Mouse (Mus musculus): ENCODE measurements around the gene Morn3. TPM values are rescaled to one million over a fixed set of nuclear protein-coding genes. Genes with fewer than 3 reads are reported as not detected.

Morn3 gene
- 0.62 and 0.63 TPM in 2 replicates for total RNA-seq (2012; rRNA removed)

DNA sequence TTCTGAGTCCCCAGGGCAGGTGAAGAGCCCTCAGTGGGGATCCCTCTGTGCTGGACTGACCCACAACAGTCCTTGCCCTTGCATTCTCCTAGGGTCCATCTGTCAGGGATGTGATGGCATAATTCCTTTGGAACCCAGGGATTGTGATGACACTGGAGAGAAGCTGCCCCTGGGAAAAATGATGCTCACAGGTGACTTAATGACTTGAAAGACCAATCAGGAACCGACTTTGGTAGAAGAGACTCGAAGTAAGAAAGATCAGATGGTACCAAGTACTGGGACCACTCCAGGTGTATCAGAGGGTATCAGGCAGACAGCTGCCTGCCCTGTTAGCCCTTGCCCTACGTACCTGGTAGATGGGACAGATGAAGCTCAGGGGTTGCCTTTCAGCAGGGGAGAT, at the start of gene Morn3:
Gene Morn3 (minus strand): TSS at position 101 of the 400 bp plus-strand sequence.
- Histone ChIP-seq H3K4me1 (ENCODE audit: control insufficient read depth in 2 of 2, insufficient read depth in 2 of 2, low read length in 2 of 2, poor library complexity in 1 of 2) (peaks cover 3 to 4% of the 10 kb centered on the region in 2 experiments; a peak in 1 of 4 replicates), H3K4me3 (ENCODE audit: insufficient read depth in 1 of 2, low read depth in 1 of 2, low read length in 2 of 2, poor library complexity in 1 of 2, severe bottlenecking in 1 of 2) (no peak within 1 kb of the TSS), H3K36me3 (ENCODE audit: control insufficient read depth, insufficient read depth, low read length, poor library complexity, severe bottlenecking) (no peaks in the 10 kb centered on the region), H3K9me3 (ENCODE audit: control insufficient read depth, insufficient read depth, low read depth, low read length) (no peaks in the 10 kb centered on the region), H3K27ac (ENCODE audit: insufficient read depth, low read depth, low read length, poor library complexity, severe bottlenecking) (no peak within 1 kb of the TSS), H3K9ac (ENCODE audit: insufficient read depth, low read depth, low read length, poor library complexity, severe bottlenecking) (no peak within 1 kb of the TSS)
- no peak for DNase-seq (ENCODE audit: low read depth, low spot score)
- in situ Hi-C loops (cut with MboI; ENCODE audit: low sequenced_read_pairs in 2 of 2, unreplicated experiment in 2 of 2), result no loop called here
- TF ChIP-seq HCFC1 (IDR thresholded peaks at IDR 0.05; ENCODE audit: borderline replicate concordance, insufficient read depth, low read length) (no peak), ZC3H11A (IDR thresholded peaks at IDR 0.05; ENCODE audit: borderline replicate concordance, low read depth, low read length) (no peak), CHD2 (IDR thresholded peaks at IDR 0.05; ENCODE audit: low read depth, low read length) (no peak), MAFK (IDR thresholded peaks at IDR 0.05; ENCODE audit: insufficient read depth, low read depth, low read length) (no peak), ZNF384 (IDR thresholded peaks at IDR 0.05; ENCODE audit: low read depth, low read length) (no peak)

DNA sequence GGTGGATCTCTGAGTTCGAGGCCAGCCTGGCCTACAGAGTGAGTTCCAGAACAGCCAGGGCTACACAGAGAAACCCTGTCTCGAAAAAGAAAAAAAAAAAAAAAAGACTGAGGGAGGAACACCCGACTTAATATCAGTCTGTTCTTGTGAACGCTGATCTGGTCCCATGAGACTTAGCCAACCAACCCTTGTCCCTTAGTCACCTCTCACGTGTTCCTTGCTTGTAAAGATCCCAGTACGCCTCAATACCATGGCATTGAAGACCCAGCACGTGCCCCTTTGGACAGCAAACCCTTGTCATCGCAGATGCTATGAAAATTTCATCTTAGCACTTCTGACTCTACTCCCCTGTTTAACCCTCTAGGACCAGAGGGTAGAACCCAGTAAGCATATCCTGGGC, 49.5 kb upstream of the Morn3 start:
- in situ Hi-C loops (cut with MboI; ENCODE audit: low sequenced_read_pairs in 2 of 2, unreplicated experiment in 2 of 2), result no loop called here
- 0 out of 2 replicates have a peak, but pooled peaks cover 4% of the 10 kb centered on the region for H3K36me3 ChIP-seq (ENCODE audit: control insufficient read depth, insufficient read depth, low read length, poor library complexity, severe bottlenecking)
- TF ChIP-seq HCFC1 (IDR thresholded peaks at IDR 0.05; ENCODE audit: borderline replicate concordance, insufficient read depth, low read length), result no peak
- TF ChIP-seq CHD2 (IDR thresholded peaks at IDR 0.05; ENCODE audit: low read depth, low read length), result no peak
- no peak for TF ChIP-seq ZC3H11A (IDR thresholded peaks at IDR 0.05; ENCODE audit: borderline replicate concordance, low read depth, low read length)
- no peak for TF ChIP-seq ZNF384 (IDR thresholded peaks at IDR 0.05; ENCODE audit: low read depth, low read length)
- TF ChIP-seq MAFK (IDR thresholded peaks at IDR 0.05; ENCODE audit: insufficient read depth, low read depth, low read length), result no peak
- peaks cover 0 to 3% of the 10 kb centered on the region in 2 experiments; a peak in 1 of 4 replicates for H3K4me1 ChIP-seq (ENCODE audit: control insufficient read depth in 2 of 2, insufficient read depth in 2 of 2, low read length in 2 of 2, poor library complexity in 1 of 2)
- DNase-seq (ENCODE audit: low read depth, low spot score), result no peak
- H3K9me3 ChIP-seq (ENCODE audit: control insufficient read depth, insufficient read depth, low read depth, low read length), result no peaks in the 10 kb centered on the region
- no peak overlapping the region for H3K27ac ChIP-seq (ENCODE audit: insufficient read depth, low read depth, low read length, poor library complexity, severe bottlenecking)
- no peak overlapping the region for H3K4me3 ChIP-seq (ENCODE audit: insufficient read depth in 1 of 2, low read depth in 1 of 2, low read length in 2 of 2, poor library complexity in 1 of 2, severe bottlenecking in 1 of 2)
- H3K9ac ChIP-seq (ENCODE audit: insufficient read depth, low read depth, low read length, poor library complexity, severe bottlenecking), result no peak overlapping the region

DNA sequence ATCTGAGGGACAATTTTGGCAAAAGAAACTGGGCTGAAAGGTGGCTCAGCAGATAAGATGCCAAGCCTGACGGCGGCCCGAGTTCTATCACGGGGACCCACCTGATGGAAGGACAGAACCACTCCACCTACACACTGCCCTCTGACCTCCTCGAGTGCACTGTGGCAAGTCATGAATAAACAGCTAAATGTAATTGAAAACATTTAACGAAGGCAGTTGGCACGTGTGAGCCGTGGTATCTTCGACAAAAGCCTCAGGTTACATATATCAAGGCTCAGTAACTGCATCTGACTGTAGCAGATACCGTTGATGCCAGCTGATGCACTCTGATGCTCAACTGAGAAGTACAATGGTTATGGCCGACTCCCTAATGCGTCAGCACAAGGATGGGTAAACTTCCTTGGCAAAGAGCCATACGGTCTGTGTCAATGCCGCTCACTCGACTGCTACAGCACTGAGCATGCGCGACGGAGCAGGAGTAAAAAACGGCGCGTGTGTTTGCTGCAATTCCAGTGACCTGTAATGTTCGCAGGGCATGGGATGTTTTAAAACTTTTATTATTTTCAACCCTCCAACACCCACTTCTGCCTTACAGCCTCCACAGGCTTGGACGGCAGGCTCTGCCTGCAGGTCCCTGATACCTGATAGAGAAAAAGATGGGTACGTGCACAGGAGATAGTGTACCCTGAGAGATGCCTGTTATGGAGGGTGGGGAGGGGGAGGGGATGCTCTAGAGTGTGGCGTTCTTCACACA, 47.6 kb upstream of the Morn3 start:
- no peak for TF ChIP-seq CHD2 (IDR thresholded peaks at IDR 0.05; ENCODE audit: low read depth, low read length)
- in situ Hi-C loops (cut with MboI; ENCODE audit: low sequenced_read_pairs in 2 of 2, unreplicated experiment in 2 of 2), result no loop called here
- Histone ChIP-seq H3K36me3 (ENCODE audit: control insufficient read depth, insufficient read depth, low read length, poor library complexity, severe bottlenecking) (0 out of 2 replicates have a peak, but pooled peaks cover 4% of the 10 kb centered on the region), H3K4me1 (ENCODE audit: control insufficient read depth in 2 of 2, insufficient read depth in 2 of 2, low read length in 2 of 2, poor library complexity in 1 of 2) (peaks cover 0 to 3% of the 10 kb centered on the region in 2 experiments; a peak in 1 of 4 replicates), H3K27ac (ENCODE audit: insufficient read depth, low read depth, low read length, poor library complexity, severe bottlenecking) (no peak overlapping the region), H3K9me3 (ENCODE audit: control insufficient read depth, insufficient read depth, low read depth, low read length) (no peaks in the 10 kb centered on the region), H3K9ac (ENCODE audit: insufficient read depth, low read depth, low read length, poor library complexity, severe bottlenecking) (no peak overlapping the region), H3K4me3 (ENCODE audit: insufficient read depth in 1 of 2, low read depth in 1 of 2, low read length in 2 of 2, poor library complexity in 1 of 2, severe bottlenecking in 1 of 2) (no peak overlapping the region)
- no peak for DNase-seq (ENCODE audit: low read depth, low spot score)

- Histone ChIP-seq H3K9ac (ENCODE audit: insufficient read depth, low read depth, low read length, poor library complexity, severe bottlenecking) (no peak overlapping the region; the same call in 1 of the 2 replicates), H3K36me3 (ENCODE audit: control insufficient read depth, insufficient read depth, low read length, poor library complexity, severe bottlenecking) (peaks cover 3% of the 10 kb centered on the region; the same call in 1 of the 2 replicates), H3K4me3 (ENCODE audit: insufficient read depth in 1 of 2, low read depth in 1 of 2, low read length in 2 of 2, poor library complexity in 1 of 2, severe bottlenecking in 1 of 2) (no peak overlapping the region), H3K9me3 (ENCODE audit: control insufficient read depth, insufficient read depth, low read depth, low read length) (no peaks in the 10 kb centered on the region), H3K4me1 (ENCODE audit: control insufficient read depth in 2 of 2, insufficient read depth in 2 of 2, low read length in 2 of 2, poor library complexity in 1 of 2) (peaks cover 0 to 3% of the 10 kb centered on the region in 2 experiments; a peak in 1 of 4 replicates), H3K27ac (ENCODE audit: insufficient read depth, low read depth, low read length, poor library complexity, severe bottlenecking) (no peak overlapping the region)
- in situ Hi-C loops (cut with MboI; ENCODE audit: low sequenced_read_pairs in 2 of 2, unreplicated experiment in 2 of 2), result no loop called here
- no peak for DNase-seq (ENCODE audit: low read depth, low spot score)
- no peak for TF ChIP-seq ZC3H11A (IDR thresholded peaks at IDR 0.05; ENCODE audit: borderline replicate concordance, low read depth, low read length)
- no peak for TF ChIP-seq ZNF384 (IDR thresholded peaks at IDR 0.05; ENCODE audit: low read depth, low read length)
- no peak for TF ChIP-seq CHD2 (IDR thresholded peaks at IDR 0.05; ENCODE audit: low read depth, low read length)
- no peak for TF ChIP-seq MAFK (IDR thresholded peaks at IDR 0.05; ENCODE audit: insufficient read depth, low read depth, low read length)
- no peak for TF ChIP-seq HCFC1 (IDR thresholded peaks at IDR 0.05; ENCODE audit: borderline replicate concordance, insufficient read depth, low read length)
Measured at GRCm38 (mm10) chr5:123093077-123093633, 46.3 kb upstream of the Morn3 start.

Data from ES-E14 (cell line).